Mouse (Mus musculus) CH12F3 (cell line): ENCODE data around the gene Magi1.

Experiments used
- in situ Hi-C: fragments of 300-500 bp; cut with MboI; formaldehyde crosslinking; loops from 2 replicates; pipeline ENCODE4 v1.14.3; 2020; ENCODE audit warnings: low sequenced_read_pairs

The Magi1 gene

DNA sequence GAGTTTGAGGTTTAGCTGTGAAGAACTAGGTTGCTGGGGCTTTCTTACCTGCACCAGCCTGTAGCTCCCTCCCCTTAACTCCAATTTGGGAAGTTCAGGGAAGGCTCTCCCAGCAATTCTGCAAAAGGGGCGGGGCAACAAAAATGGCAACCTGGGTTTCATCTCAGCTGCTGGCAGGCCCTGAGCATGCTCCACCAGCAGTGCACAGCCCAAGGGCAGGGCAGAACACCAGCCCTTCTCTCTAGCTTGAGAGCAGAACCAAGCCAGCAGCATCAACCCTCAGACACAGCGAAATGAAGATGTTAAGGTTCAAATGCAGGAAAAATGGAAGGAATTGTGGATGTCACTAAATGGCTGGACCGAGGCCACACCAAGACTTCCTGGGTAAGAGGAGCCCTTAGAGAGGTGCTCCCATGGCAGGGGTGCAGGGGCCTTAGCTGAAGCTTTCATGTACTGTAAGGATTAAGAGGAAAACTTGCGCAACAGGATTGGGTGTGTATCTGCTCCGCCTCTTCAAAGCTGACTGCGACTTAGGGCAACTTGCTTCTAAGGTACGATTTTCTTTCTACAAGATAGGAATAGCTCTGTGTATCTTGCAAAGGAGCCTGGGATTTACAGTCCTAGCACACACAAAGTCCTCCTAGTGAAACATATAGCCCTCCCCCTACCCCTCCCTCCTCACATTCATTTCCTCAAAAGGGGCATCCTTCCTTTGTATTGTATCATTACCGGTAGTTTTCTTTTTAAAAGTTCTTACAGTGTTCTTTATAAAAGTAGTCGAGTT, 118.8 kb downstream of the Magi1 start:
- in situ Hi-C loops, result no loop called here

DNA sequence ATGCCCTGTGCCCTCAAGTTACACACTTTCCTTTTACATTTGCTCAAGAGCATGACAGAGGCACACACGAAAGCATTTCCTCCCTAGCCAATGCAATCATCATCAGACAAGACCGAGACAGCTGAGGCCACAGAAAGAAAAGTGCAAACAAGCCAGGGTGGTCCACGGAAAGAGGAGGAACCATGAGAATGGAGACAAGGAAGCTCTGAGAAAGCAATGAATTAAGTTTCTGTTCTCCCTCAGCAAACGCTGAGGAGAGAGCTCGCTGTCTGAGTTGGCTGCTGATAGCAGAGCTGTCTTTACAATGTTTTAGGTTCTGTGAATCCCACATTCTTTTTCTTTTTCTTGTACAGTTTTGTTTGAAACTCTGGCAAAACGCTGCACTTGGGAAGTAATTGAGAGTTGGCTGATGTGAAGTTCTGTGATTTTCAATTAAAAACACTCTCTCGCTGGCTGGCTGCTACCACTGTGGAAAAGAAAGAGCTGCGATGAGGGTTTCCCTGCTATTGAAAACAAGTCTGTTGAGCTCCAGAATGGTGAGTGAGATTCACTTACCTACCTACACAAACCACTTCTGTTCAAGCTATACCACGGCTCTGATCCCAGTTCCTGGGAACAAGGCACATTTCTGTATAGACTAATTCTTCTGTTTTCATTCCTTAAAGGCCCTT, 120.3 kb downstream of the Magi1 start:
- in situ Hi-C loops, result no loop called here

DNA sequence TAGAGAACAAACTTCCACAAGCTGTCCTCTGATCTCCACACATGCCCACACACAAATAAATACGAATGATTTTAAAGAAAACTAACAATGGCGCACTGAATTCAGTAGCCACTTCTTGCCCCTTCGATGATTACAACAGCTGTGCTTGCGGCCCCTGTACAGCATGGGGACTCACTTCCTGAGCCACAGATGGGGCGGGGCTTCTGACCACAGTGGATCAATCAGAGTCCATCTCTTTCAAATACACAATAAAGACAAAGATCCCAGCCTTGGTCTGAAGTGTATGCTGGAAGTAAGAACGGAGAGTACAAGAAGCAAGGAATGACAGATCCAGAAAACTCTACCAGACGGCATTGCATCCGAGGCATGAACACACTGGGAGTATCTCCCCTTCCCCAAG, 120.8 kb downstream of the Magi1 start:
- in situ Hi-C loops, result no loop called here

DNA sequence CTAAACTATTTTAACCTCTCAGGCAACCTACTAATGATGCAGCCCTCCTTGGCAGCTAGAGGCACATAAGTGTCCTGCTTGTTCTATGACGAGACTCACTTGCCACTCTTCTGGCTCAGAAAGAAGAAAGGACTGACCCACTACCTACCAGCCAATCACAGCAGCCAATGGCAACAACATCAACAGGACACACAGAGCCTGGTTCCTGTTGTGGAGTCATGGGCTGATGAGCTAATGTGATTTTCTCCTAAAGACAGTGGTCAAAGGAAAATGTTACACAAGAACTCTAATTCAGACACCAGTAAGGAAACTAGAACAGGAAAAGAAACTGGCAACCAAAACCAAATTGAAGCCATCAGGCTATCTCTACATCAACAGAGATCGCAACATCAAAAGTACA, 124.5 kb downstream of the Magi1 start:
- in situ Hi-C loops, result no loop called here

DNA sequence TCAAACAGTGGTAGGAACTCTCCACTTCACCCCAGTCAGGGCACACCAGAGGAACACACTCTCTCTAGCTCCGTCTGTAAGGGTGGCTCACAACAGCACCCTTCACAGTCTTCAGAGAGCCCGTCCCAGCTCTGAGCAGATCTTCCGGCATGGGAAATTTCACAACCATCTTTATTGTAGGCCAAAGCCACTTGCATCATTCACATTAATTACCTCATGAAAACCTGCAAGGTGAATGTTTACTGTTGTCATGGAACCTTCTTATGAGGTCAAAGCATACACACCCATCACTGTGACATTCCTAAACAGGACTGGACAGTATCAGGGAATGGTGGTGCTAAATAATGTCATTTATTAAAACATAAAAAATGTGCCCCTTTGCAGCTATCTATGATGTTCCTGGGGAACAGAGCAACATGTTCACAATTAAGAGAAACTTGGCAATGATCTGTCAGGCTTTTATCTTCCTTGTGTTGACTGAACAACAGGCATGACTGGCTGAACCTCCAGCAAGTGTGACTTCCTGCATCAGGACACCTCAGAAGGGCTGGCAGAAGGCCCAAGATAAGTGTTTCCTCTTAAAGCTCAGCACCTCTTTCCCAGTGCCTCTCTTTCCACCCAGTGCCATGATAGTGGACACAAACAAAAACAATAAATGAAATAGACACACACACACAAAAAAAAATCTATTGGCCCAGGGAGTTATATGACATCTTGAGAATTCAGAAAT, 125.4 kb downstream of the Magi1 start:
- in situ Hi-C loops, result no loop called here

DNA sequence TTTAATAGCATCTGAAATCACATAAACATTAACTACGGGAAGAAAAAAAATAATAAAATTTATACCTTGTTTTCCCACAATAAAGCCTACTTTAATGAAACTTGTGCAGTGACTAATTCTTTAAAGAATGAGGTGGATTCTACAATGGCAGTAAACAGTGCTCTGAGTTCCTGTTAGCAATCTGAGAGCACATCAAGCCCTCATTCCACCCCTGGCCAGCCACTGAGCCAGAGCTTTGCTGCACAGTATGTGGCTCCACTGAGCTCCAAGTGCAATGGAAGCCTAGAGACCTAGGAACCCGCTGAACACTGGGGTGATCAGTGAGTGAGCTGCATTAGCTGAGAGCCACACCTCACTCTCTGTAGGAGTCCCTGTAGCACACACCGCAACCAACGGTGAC, 127.7 kb downstream of the Magi1 start:
- in situ Hi-C loops, result no loop called here

DNA sequence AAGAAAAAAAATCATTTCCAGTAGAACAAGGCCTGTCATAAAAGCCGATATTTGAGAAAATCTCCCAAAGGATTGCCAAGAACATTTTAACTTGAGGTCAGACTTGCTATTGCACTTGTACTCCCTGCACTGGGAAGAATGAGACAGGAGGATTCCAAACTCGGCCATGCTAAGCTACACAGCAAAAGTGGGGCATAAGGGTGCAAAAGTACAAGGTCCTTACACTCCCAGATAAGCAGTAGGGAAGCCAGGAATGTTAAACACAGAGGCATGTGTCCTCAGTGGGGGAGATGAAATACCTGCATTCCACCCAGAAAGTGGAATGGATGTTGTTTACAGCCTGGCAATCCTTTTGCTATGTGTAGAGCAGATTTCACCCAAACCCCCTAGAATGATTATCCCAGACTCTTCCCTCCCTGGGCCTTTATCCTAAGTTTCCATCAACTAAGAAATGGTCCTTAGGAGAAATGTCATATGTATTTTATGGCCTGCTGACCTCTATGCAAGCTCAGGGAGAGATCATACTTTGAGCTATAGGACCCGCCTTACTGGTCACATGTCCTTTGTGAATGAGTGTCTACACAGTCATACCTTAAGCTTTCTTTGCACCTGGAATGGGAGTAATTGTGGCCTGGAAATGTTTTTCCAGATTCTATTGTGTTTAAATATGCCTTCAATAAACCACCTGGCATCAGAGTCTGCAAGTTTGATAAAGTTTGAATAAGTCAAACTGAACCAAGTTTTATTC, 128.7 kb downstream of the Magi1 start:
- in situ Hi-C loops, result no loop called here

DNA sequence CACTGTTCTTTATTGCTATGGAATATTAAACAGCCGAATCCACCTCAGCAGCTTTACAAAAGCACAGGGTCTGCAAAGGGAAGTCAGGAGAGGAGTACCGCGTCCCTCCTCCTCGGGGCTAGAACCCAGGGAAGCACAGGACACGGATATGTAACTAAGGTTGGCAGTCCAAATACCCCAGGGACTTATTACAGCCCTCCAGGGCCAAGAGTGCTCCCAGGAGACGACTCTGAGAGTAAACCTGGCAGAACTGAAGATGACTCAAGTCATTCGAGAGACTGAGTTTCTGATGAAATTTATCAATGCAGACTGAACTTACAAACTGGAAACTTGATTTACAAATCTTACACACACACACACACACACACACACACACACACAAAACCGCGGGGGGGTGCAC, 130.8 kb downstream of the Magi1 start:
- in situ Hi-C loops, result no loop called here

DNA sequence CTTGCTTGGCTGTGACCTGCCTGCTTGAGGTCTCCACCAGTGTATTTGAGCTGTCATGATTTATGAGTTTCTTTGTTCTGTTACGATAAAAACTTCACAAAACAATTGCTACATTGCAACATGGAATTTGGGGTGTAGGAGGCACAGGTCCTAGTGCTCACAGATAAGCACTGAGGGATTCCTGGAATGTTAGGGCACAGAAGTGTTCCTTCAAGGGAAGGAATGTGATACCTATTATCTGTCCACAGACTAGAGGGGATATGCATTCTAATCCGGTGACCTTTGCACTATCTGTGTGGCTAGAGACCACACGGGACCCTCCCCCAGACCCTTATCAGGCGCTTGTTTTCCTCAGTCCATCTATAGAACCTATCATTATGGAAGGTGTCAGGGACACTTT, 132.8 kb downstream of the Magi1 start:
- in situ Hi-C loops, result no loop called here

DNA sequence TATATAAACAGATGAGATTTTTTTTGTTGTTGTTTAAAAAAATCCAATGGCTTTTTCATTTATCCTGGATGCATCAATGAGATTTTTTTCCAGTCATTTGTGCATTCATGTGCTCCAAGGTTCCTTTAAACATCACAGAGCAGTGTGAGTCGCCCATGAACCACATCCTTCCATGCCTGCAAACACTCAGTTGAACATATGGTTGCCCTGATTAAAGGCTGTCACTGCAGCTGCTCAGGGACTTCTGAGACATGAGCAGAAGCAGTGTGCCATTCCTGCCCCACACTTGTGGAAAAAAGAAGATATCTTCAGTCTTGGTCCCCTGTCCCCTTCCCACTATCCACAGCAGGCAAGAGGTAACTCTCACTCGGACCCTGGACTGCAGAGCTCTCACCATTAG, 133.9 kb downstream of the Magi1 start:
- in situ Hi-C loops, result no loop called here

DNA sequence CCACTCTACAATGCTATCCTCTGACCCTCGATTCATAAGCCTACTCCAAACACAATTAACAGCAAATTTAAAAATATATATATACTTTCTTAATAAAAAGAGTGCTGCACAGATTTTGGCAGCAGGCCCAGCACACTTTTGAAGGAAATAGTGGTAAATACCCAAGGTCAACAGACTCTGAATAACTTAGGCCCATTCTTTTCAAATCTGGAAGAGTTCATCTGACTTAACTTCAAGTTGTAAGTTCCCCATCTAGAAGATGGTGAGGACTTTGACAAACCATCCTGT, 137.6 kb downstream of the Magi1 start:
- in situ Hi-C loops, result no loop called here

DNA sequence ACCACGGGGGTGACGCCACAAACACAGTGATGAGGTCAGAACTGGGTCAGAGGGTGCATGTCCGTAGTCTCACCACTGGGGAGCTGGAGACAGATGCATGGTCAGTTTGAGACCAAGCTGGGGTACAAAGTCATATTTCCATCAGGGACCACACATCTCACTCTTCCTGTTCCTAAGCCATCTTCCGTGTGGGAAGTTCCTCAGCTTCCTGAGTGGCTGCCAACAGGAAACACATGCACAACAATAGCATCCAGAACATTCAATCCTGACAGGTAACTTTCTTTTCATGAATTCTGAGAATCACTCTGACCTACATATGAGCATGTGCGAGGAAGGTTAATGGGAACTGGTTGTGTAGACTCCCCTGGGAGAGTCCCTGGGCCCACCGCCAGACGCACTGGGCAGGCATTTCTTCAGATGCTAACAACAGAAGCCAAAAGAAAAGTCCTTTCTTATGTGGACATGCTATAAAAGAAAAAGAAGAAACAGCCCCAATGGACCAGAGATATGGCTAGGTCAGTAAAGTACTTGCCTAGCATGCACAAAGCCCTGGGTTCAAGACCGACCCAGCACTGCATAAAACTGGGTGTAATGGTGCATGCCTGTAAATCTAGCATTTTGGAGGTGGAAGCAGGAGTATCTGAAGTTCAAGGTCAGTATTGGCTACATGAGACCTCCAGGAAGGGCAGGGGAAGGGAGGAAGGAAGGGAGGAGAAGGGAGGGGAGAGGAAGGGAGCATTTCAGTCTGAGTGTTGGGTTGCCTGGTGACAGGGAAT, 138.1 kb downstream of the Magi1 start:
- in situ Hi-C loops, result no loop called here

DNA sequence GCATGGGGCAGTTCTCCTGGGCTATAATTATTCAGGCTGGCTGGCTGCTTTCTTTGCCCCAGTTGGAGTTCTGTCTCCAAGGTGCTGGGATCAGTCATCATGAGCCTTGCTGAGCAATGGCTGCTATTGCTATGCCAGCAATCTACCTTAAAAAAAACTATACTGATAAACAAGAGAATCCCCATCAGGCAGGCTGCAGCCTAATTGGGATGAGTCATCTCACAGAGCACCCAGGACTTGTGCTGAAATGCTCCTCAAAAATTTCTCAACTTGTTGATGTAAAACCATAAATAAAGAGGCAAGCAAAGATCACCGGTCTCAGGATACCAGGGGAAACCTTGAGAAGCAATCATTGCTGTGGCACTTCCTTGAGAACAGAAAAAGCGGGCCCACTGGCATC, 141.2 kb downstream of the Magi1 start:
- in situ Hi-C loops, result no loop called here

DNA sequence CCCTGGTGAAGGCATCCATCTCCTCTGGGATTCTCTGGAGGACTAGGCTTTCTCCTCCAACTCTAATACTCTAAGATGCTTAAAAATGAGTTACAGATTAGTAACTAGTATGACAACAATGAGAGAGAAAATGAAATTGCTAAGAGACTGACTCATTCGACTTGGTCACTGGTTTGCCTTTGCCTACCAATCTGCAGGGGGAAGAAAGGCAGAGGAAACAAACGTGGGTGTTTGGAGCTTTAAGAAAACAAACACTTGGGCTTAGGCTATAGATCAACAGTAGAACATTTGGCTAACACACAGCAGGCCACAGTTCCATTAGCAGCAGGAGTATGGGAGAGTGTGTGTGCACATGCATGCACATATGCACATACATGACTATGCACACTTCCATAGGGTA, 142.2 kb downstream of the Magi1 start:
- in situ Hi-C loops, result no loop called here

DNA sequence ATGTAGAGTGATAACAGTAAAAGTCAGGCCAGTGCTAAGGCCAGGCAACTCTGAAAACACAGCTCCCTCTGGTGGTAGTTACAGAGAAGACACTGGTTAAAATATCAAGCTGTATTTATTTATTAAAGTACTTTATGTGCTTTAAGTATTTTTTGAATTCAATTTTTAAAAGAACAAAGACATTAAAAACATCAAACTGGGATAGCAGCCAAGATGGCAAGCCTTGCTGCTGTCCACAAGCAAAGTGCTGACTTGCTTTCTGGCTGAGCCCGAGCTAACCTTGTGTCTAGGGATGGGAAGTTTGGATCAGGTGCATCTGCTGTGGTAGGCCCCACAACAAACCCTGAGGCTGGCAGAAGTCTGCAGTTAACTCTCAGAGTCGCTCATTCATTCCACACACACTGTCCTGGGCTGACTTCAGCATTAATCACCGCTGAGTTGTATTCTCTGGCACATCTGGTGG, 143.7 kb downstream of the Magi1 start:
- in situ Hi-C loops, result no loop called here

DNA sequence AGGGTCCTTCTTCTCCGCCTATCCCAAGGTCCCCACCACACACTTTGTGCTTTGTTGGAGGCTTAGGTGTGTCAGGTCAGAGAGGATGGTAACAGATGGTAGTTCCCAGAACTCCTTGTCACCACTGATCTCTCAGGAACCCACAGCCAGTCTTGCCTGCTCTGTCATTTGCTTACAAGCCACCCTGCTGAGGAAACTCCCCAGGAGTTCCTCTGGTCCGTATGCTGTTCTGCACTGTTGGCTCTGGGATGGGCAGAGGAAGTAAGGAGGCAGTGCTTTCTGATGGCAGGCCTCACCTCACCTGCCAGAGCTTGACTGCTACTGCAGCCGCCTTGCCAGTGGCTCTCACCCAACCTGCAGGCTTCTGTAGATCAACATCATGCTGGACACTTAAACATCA, 147.0 kb downstream of the Magi1 start:
- in situ Hi-C loops, result no loop called here

DNA sequence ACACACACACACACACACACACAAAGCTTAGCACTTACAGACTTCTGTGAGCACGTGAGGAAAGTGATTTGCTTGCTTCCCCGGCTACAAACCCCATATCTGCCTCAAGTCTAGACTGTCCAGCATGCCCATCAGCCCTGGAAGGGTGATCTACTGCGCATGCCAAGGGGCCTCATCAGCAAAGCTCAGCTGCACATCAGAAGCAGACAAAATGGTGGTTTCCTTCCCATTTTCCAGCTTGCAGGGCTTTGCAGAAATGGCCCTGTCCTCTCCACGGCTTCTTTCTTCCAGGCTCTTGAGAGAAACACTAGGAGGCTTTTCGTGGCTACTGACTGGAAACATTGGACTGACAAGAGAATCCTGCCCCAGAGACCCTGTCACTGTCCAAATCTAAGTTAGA, 149.6 kb downstream of the Magi1 start:
- in situ Hi-C loops, result no loop called here

DNA sequence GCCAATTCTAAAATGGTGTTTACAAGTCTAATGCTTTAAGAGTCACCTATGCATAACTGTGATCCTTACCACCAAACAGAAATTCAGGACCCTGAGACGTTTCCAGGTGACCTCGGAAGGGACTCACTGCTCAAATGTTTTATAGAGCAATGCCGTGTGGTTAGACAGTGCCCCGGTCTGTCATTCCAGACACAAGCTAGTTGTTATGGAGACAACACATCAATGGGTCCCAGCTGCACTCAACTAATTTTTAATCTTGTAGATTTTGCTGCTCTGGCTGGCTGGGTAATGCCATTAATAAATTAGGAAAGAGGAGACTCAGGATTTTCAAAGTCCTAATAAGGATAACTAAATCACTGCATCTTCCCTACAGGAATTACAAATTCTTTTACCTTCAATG, 151.7 kb downstream of the Magi1 start:
- in situ Hi-C loops, result no loop called here

DNA sequence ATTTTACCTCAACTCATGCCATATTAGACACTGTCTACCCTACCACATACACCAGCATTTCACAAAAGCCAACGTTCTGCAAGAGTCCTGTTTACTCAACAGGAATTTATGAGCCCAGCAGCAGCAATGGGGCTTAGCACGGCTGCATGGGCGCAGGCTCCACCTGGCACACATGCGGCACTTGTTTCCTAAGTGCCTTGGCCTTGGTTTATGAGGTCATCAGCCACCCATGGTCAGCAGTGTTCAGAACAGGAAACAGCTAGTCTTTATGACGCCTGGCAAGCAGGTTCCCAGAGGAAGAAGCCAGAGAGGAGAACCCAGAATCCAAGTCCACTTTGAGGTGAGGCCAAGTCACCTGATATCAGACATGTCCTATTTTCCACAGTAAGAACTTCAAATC, 153.3 kb downstream of the Magi1 start:
- in situ Hi-C loops, result no loop called here

DNA sequence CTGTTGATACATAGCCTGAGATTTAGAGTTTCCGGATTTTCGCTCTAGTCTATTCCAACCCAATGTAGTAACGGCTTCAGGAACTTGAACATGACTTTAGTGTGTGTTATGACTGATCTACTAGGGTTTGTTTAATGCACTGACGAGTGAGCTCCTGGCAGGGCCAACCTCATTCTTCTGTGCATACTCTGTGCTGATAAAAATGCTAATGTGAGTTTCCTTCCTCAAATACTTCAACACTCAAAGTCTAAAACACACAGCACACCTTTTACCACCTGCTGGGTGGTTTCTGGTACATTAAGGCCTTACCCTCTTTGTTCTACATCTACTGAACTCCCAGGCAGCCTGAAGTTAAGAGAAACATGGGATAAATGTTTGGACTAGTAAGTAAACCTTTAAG, 157.0 kb downstream of the Magi1 start:
- in situ Hi-C loops, result no loop called here

DNA sequence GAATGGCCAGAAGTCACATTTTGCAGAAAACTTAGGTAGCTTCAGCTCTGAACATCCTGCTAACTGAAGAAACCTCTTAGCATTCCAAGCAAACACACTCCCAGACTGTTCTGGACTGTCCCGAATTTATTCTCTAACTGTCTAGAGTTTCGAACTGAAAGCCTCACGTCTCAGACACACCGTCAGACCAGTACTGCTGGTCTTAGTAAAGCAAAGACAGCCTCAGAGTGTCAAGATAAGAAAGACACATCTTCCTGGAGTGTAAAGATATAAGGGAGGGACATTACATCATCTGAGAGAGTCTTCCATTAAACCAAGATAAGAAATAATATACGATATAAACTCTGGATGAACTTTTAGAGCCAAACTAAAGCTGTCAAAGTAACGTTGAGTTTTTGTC, 158.6 kb downstream of the Magi1 start:
- in situ Hi-C loops, result no loop called here
